Mouse (Mus musculus): ENCODE results near the gene Akt2.

DNA sequence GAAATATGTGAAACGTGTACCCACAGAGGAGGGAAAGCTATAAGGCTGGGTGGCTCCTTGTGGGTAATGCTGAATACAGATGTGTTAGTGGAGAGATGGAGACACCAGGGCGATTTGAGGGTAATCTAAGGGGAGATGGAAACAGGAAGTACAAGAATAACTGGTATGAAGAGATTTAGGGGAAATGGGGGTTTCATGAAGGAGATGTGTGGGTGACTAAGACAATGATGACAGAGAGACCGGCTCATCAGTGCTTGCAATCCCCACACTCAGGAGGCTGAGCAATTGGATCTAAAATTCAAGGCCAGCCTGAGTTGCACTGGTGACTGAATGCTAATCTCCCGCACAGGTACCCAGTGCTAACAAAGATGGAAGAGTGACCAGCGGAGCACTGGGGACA lies 39.3 kb upstream of the Akt2 start:
- TF ChIP-seq CTCF (IDR thresholded peaks at IDR 0.05) = no peak
- no peak for TF ChIP-seq EP300 (IDR thresholded peaks at IDR 0.05; ENCODE audit: insufficient read depth, low read depth, low read length)
- TF ChIP-seq POLR2A (IDR thresholded peaks at IDR 0.05; ENCODE audit: insufficient read depth, low read depth, low read length) = no peak

All from heart, adult 2 months (tissue).